Mouse (Mus musculus) heart, postnatal 14 days (tissue): ENCODE results near the gene Gpr85. TPM values are rescaled to one million over a fixed set of nuclear protein-coding genes. Genes with fewer than 3 reads are reported as not detected.

Experiments used
- DNase-seq, 2 experiments: peaks; one replicate each; pipeline ENCODE4 v3.0.0; 2021 to 2022
- intact Hi-C: fragments of 180-260 bp; cut with DNase I; formaldehyde crosslinking; loops from one replicate; pipeline ENCODE4 v1.15.1; 2025
- total RNA-seq, 2 experiments: library from RNA; stranded (reverse); gene quantifications; 2 replicates each; pipeline ENCODE4 v1.2.3; 2021

Gene Gpr85
- total RNA-seq, 2 experiments from 2014 or later = 0.17 to 0.27 TPM

- intact Hi-C loops = no loop called here
- no peak for DNase-seq
Observed at GRCm38 (mm10) chr6:13832770-13833169, 7.0 kb downstream of the Gpr85 start.

GRCm38 (mm10) chr6:13828877-13829276 lies 10.9 kb downstream of the Gpr85 start:
- DNase-seq = no peak
- intact Hi-C loops = no loop called here

GRCm38 (mm10) chr6:13816661-13817060 lies 23.1 kb downstream of the Gpr85 start:
- intact Hi-C loops = no loop called here
- no peak for DNase-seq

GRCm38 (mm10) chr6:13812157-13812556 lies 27.6 kb downstream of the Gpr85 start:
- intact Hi-C loops = no loop called here
- DNase-seq = no peak

GRCm38 (mm10) chr6:13800071-13800470 lies 39.7 kb downstream of the Gpr85 start:
- intact Hi-C loops = no loop called here
- no peak for DNase-seq

GRCm38 (mm10) chr6:13797389-13797788 lies 42.4 kb downstream of the Gpr85 start:
- intact Hi-C loops = no loop called here
- no peak for DNase-seq

Other genes with a start within 250 kb of the Gpr85 start
- 10 to 100 TPM; 19.8 to 21.0 TPM for gene Tmem168, start 231.8 kb downstream of the Gpr85 start, total RNA-seq
- 10 to 100 TPM; 10.3 to 12.0 TPM for gene Bmt2, start 162.0 kb downstream of the Gpr85 start, total RNA-seq
- 10 to 100 TPM; 39.1 to 41.9 TPM for gene 2610001J05Rik, start 31.6 kb upstream of the Gpr85 start, total RNA-seq